Mouse (Mus musculus) myocyte (in vitro differentiated cells): ENCODE measurements at regions not wholly inside any gene's neighbourhood (a gene's known extent, or its start where the extent isn't known, plus 50 kb on each side); places are given as distances from the start of the nearest gene placed in this dataset.

Experiments
- H3K27me3 ChIP-seq: one replicate; pipeline ENCODE4 v1.6.1; 2011; ENCODE audit not compliant: control insufficient read depth, insufficient read depth, insufficient read length
- H3K36me3 ChIP-seq: one replicate; pipeline ENCODE4 v1.6.1; 2011; ENCODE audit not compliant: control insufficient read depth, insufficient read depth
- H3K4me2 ChIP-seq: one replicate; pipeline ENCODE4 v1.6.1; 2011; ENCODE audit warnings: low read depth, control low read depth
- H3K4me3 ChIP-seq: one replicate; pipeline ENCODE4 v1.5.1; 2011; ENCODE audit warnings: mild to moderate bottlenecking, control low read depth, moderate library complexity
- H3K79me2 ChIP-seq: one replicate; pipeline ENCODE4 v1.6.1; 2011; ENCODE audit not compliant: control insufficient read depth, insufficient read depth
- H3ac ChIP-seq: one replicate; pipeline ENCODE4 v1.6.1; 2011; ENCODE audit not compliant: control insufficient read depth, insufficient read length
- CEBPB ChIP-seq: IDR thresholded peaks from 2 replicates; pipeline ENCODE4 v1.6.1; 2011; ENCODE audit warnings: mild to moderate bottlenecking, moderate library complexity; ENCODE audit not compliant: poor library complexity, insufficient read depth, severe bottlenecking
- E2F4 ChIP-seq: IDR thresholded peaks from one replicate; pipeline ENCODE4 v1.6.1; 2011; ENCODE audit warnings: mild to moderate bottlenecking, control low read depth, moderate library complexity; ENCODE audit not compliant: insufficient read depth
- MAX ChIP-seq: IDR thresholded peaks from one replicate; pipeline ENCODE4 v1.6.1; 2011; ENCODE audit warnings: low read depth, mild to moderate bottlenecking, control low read depth
- MYOD1 ChIP-seq, 3 experiments: IDR thresholded peaks; one replicate each; pipeline ENCODE4 v1.6.1; 2011; ENCODE audit warnings: control low read depth in 2 of 3, low read depth in 2 of 3, mild to moderate bottlenecking in 2 of 3, moderate library complexity in 1 of 3; ENCODE audit not compliant: insufficient read length in 2 of 3, control insufficient read depth in 1 of 3
- MYOG ChIP-seq, 3 experiments: IDR thresholded peaks; one replicate each; pipeline ENCODE4 v1.6.1; 2011; ENCODE audit warnings: control low read depth in 2 of 3, low read depth in 2 of 3, mild to moderate bottlenecking in 2 of 3; ENCODE audit not compliant: insufficient read length in 2 of 3, control insufficient read depth in 1 of 3, insufficient read depth in 1 of 3
- POLR2A ChIP-seq: IDR thresholded peaks from one replicate; pipeline ENCODE4 v1.6.1; 2011; ENCODE audit warnings: low read depth, mild to moderate bottlenecking, control low read depth, moderate library complexity; ENCODE audit not compliant: insufficient read length
- POLR2AphosphoS2 ChIP-seq: IDR thresholded peaks from one replicate; pipeline ENCODE4 v1.6.1; 2011; ENCODE audit warnings: low read depth, control low read depth; ENCODE audit not compliant: insufficient read length
- REST ChIP-seq: IDR thresholded peaks from one replicate; pipeline ENCODE4 v1.6.1; 2011; ENCODE audit warnings: mild to moderate bottlenecking, control low read depth, moderate library complexity; ENCODE audit not compliant: insufficient read depth, insufficient read length
- SRF ChIP-seq: IDR thresholded peaks from one replicate; pipeline ENCODE4 v1.6.1; 2011; ENCODE audit warnings: low read depth; ENCODE audit not compliant: control insufficient read depth, insufficient read length
- TCF12 ChIP-seq: IDR thresholded peaks from one replicate; pipeline ENCODE4 v1.6.1; 2011; ENCODE audit warnings: mild to moderate bottlenecking, control low read depth; ENCODE audit not compliant: poor library complexity, insufficient read depth, severe bottlenecking
- TCF3 ChIP-seq: IDR thresholded peaks from one replicate; pipeline ENCODE4 v1.6.1; 2011; ENCODE audit warnings: low read depth, control low read depth; ENCODE audit not compliant: insufficient read length
- USF1 ChIP-seq: IDR thresholded peaks from one replicate; pipeline ENCODE4 v1.6.1; 2011; ENCODE audit warnings: low read depth, mild to moderate bottlenecking, control low read depth, moderate library complexity

DNA sequence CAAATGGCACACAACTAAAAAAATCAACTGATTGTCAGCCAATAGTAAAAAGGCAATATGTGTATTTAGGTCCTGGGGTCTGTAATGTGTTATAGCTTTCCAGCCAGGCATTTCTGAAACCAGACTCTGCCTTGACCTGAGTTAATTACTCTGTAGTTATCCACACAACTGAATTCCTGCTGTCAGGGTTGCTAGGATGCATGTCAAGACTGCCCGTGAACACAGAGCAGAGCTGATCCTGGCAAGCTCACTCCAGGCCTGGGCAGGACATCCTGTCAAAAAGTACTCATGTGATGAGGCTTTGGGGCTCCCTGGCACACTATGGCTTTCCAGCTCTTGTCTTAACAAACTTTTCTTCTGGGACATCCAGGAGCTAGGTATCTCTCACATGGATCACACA lies 157.2 kb downstream of the C1d start:
- no peak overlapping the region for H3K4me2 ChIP-seq
- no peaks in the 10 kb centered on the region for H3K36me3 ChIP-seq
- H3K4me3 ChIP-seq = no peak overlapping the region
- no peak overlapping the region for H3ac ChIP-seq
- no peaks in the 10 kb centered on the region for H3K27me3 ChIP-seq
- H3K79me2 ChIP-seq = no peaks in the 10 kb centered on the region
- TF ChIP-seq CEBPB = no peak
- TF ChIP-seq POLR2AphosphoS2 = no peak
- TF ChIP-seq MYOG (IDR thresholded peaks at IDR 0.05; ENCODE audit: control insufficient read depth in 1 of 3, insufficient read depth in 1 of 3, insufficient read length in 2 of 3, low read depth in 2 of 3) = no peak
- TF ChIP-seq USF1 = no peak
- TF ChIP-seq E2F4 = no peak
- TF ChIP-seq TCF3 = no peak
- TF ChIP-seq TCF12 = no peak
- TF ChIP-seq SRF = no peak
- TF ChIP-seq MYOD1 (IDR thresholded peaks at IDR 0.05; ENCODE audit: control insufficient read depth in 1 of 3, insufficient read length in 2 of 3, low read depth in 2 of 3) = no peak
- no peak for TF ChIP-seq REST
- no peak for TF ChIP-seq POLR2A
- no peak for TF ChIP-seq MAX

DNA sequence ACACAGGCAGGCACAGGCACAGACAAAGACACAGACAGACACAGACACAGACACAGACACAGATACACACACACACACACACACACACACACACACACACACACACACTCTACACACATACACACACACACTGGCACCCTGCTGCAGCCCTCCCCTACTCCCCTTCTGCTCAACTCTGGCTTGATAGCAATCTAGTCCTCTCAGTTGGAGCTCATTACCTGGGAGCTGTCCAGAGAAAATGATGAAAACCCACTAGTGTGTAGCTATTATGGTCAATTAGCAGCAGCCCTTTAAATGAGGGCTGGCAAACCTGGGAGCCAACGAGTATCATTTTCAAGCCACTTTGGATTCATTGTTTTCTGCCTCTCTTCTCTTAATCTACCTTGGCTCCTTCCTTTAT lies 157.8 kb downstream of the C1d start:
- Histone ChIP-seq H3K27me3 (no peaks in the 10 kb centered on the region), H3ac (no peak overlapping the region), H3K79me2 (no peaks in the 10 kb centered on the region), H3K36me3 (no peaks in the 10 kb centered on the region), H3K4me3 (no peak overlapping the region), H3K4me2 (no peak overlapping the region)
- TF ChIP-seq MYOG (IDR thresholded peaks at IDR 0.05; ENCODE audit: control insufficient read depth in 1 of 3, insufficient read depth in 1 of 3, insufficient read length in 2 of 3, low read depth in 2 of 3) (no peak), MAX (no peak), TCF12 (no peak), E2F4 (no peak), POLR2A (no peak), TCF3 (no peak), SRF (no peak), REST (no peak), POLR2AphosphoS2 (no peak), CEBPB (no peak), USF1 (no peak), MYOD1 (IDR thresholded peaks at IDR 0.05; ENCODE audit: control insufficient read depth in 1 of 3, insufficient read length in 2 of 3, low read depth in 2 of 3) (no peak)

DNA sequence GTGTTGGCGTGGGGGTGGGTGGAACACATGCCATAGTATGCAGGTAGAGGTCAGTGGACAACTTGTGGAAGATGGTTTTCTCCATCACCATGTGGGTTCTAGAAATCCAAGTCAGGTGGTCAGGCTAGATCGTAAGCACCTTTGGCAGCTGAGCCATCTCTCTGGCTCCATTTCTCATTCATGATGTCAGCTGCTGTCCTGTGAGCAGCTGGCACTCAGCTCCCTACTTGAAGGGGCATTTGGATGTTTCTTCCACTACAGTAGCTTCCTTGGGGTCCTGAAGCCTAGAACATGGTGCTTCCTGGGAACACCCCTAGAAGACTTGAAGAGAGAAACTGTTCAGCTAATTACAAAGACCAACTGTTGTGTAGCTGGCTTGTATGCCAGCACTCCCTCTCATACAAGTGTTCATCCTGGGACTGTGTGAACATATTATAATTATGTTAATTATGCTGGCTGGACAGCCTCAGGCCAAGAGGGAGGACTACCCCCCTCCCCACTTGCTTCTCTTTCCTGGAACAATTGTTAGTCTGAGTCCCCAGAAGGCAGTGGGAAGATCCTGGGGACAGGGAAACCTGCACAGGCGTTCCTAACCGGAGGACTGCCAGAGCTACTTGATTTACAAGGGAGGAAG lies 160.4 kb downstream of the C1d start:
- no peaks in the 10 kb centered on the region for H3K27me3 ChIP-seq
- H3K4me3 ChIP-seq = no peak overlapping the region
- no peaks in the 10 kb centered on the region for H3K36me3 ChIP-seq
- TF ChIP-seq CEBPB = no peak
- TF ChIP-seq SRF = no peak
- H3K4me2 ChIP-seq = no peak overlapping the region
- no peaks in the 10 kb centered on the region for H3K79me2 ChIP-seq
- no peak overlapping the region for H3ac ChIP-seq

DNA sequence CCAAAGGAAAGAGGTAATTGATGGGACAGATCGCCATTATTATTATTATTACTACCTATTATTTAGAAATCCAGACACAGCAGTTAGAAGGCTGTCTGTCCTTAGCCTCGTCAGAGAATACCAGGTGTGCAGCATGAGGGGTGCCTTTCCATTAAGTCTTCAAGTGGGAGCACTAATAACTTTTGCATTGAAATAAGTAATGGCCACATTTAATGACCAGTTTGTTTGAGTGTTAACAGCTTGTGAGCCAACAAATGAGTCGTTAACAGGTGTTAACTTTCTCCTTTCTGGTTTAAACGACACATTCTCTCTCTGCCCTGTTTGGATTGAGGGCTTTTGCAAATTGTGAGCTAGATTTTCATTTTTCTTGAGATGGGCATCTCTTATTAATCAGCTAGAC lies 184.8 kb downstream of the C1d start:
- no peaks in the 10 kb centered on the region for H3K36me3 ChIP-seq
- H3K4me3 ChIP-seq = no peak overlapping the region
- H3K4me2 ChIP-seq = no peak overlapping the region
- no peaks in the 10 kb centered on the region for H3K27me3 ChIP-seq
- H3K79me2 ChIP-seq = no peaks in the 10 kb centered on the region
- TF ChIP-seq TCF12 (no peak), MYOG (IDR thresholded peaks at IDR 0.05; ENCODE audit: control insufficient read depth in 1 of 3, insufficient read depth in 1 of 3, insufficient read length in 2 of 3, low read depth in 2 of 3) (no peak), SRF (no peak), MAX (no peak), REST (no peak), TCF3 (no peak), CEBPB (no peak), POLR2A (no peak), POLR2AphosphoS2 (no peak), USF1 (no peak), E2F4 (no peak), MYOD1 (IDR thresholded peaks at IDR 0.05; ENCODE audit: control insufficient read depth in 1 of 3, insufficient read length in 2 of 3, low read depth in 2 of 3) (no peak)
- H3ac ChIP-seq = no peak overlapping the region

DNA sequence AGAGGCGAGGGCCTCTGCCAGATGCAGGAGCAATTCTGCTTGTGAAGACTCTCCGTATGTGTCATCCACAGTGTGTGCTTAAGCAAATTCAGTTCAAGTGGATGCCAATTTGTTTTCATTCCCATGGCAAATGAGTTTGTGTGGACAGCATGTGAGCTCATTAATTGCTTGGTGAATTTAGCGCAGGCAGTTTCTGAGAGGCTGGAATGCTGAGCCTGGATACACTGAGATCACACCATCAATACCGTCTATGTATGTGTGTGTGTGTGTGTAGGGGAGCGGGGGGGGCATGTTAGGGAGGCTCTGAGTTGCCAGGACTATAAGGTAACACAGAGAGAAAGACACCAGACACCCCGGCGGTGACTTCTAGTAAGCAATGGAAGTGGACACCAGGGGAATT lies 191.9 kb downstream of the C1d start:
- H3ac ChIP-seq = no peak overlapping the region

More for the DNA sequence above, 191.9 kb downstream of the C1d start:
- H3K36me3 ChIP-seq = no peaks in the 10 kb centered on the region
- no peaks in the 10 kb centered on the region for H3K79me2 ChIP-seq
- TF ChIP-seq USF1 = no peak
- TF ChIP-seq TCF3 = no peak
- TF ChIP-seq REST = no peak
- no peak for TF ChIP-seq POLR2AphosphoS2
- TF ChIP-seq TCF12 = no peak
- no peak for TF ChIP-seq E2F4
- no peak for TF ChIP-seq MYOG (IDR thresholded peaks at IDR 0.05; ENCODE audit: control insufficient read depth in 1 of 3, insufficient read depth in 1 of 3, insufficient read length in 2 of 3, low read depth in 2 of 3)
- no peak for TF ChIP-seq CEBPB
- TF ChIP-seq POLR2A = no peak
- TF ChIP-seq MYOD1 (IDR thresholded peaks at IDR 0.05; ENCODE audit: control insufficient read depth in 1 of 3, insufficient read length in 2 of 3, low read depth in 2 of 3) = no peak
- no peak for TF ChIP-seq SRF
- TF ChIP-seq MAX = no peak
- no peaks in the 10 kb centered on the region for H3K27me3 ChIP-seq
- H3K4me2 ChIP-seq = no peak overlapping the region
- no peak overlapping the region for H3K4me3 ChIP-seq
